Mouse (Mus musculus) T-cell, adult 66 days (primary cell): ENCODE measurements around the gene H2al1h. TPM values are rescaled to one million over a fixed set of nuclear protein-coding genes. Genes with fewer than 3 reads are reported as not detected.

Experiments
- total RNA-seq, 2 experiments: library from RNA; stranded (reverse); gene quantifications; 3 replicates in 1 of 2; 4 replicates in 1 of 2; pipeline ENCODE4 v1.2.4; 2023

H2al1h gene
- not detected for total RNA-seq

DNA sequence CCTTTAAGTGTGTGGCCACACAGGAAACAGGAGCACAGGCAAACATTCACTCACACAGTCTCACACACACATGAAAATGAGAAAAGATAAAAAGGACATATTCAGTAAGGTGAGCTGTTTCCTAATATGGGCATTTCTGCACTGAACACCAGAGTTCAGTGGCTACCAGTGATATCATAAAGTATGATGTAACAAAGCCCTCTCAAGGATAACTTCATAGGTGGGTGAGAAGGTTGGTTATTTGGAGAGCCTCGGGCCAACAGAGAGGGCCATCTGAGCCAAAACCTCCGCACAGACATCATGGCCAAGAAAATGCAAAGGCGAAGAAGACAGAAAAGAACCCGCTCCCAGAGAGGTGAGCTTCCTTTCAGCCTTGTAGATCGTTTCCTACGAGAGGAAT is at the start of gene H2al1h:
Gene H2al1h, plus strand, starts transcription at position 301 of the 400 bp plus-strand sequence.

DNA sequence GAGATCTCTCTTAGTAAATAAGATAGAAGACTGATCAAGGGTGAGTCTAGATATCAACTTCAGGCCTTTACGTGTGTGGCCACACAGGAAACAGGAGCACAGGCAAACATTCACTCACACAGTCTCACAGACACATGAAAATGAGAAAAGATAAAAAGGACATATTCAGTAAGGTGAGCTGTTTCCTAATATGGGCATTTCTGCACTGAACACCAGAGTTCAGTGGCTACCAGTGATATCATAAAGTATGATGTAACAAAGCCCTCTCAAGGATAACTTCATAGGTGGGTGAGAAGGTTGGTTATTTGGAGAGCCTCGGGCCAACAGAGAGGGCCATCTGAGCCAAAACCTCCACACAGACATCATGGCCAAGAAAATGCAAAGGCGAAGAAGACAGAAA is 22.3 kb upstream of the H2al1h start, which contains the start of gene H2al1a:
Gene H2al1a, plus strand, starts transcription at position 301 of the 400 bp plus-strand sequence.

DNA sequence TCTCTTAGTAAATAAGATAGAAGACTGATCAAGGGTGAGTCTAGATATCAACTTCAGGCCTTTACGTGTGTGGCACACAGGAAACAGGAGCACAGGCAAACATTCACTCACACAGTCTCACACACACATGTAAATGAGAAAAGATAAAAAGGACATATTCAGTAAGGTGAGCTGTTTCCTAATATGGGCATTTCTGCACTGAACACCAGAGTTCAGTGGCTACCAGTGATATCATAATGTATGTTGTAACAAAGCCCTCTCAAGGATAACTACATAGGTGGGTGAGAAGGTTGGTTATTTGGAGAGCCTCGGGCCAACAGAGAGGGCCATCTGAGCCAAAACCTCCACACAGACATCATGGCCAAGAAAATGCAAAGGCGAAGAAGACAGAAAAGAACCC is 19.2 kb upstream of the H2al1h start, which contains the start of gene H2al1b:
Gene H2al1b, plus strand, starts transcription at position 301 of the 400 bp plus-strand sequence.

DNA sequence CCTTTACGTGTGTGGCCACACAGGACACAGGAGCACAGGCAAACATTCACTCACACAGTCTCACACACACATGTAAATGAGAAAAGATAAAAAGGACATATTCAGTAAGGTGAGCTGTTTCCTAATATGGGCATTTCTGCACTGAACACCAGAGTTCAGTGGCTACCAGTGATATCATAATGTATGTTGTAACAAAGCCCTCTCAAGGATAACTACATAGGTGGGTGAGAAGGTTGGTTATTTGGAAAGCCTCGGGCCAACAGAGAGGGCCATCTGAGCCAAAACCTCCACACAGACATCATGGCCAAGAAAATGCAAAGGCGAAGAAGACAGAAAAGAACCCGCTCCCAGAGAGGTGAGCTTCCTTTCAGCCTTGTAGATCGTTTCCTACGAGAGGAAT is 15.9 kb upstream of the H2al1h start, which contains the start of gene H2al1c:
Gene H2al1c, plus strand, starts transcription at position 301 of the 400 bp plus-strand sequence.

DNA sequence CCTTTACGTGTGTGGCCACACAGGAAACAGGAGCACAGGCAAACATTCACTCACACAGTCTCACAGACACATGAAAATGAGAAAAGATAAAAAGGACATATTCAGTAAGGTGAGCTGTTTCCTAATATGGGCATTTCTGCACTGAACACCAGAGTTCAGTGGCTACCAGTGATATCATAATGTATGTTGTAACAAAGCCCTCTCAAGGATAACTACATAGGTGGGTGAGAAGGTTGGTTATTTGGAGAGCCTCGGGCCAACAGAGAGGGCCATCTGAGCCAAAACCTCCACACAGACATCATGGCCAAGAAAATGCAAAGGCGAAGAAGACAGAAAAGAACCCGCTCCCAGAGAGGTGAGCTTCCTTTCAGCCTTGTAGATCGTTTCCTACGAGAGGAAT is 12.8 kb upstream of the H2al1h start, which contains the start of gene H2al1d:
Gene H2al1d, plus strand, starts transcription at position 301 of the 400 bp plus-strand sequence.

DNA sequence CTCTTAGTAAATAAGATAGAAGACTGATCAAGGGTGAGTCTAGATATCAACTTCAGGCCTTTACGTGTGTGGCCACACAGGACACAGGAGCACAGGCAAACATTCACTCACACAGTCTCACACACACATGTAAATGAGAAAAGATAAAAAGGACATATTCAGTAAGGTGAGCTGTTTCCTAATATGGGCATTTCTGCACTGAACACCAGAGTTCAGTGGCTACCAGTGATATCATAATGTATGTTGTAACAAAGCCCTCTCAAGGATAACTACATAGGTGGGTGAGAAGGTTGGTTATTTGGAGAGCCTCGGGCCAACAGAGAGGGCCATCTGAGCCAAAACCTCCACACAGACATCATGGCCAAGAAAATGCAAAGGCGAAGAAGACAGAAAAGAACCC is 9.7 kb upstream of the H2al1h start, which contains the start of gene H2al1e:
Gene H2al1e, plus strand, starts transcription at position 301 of the 400 bp plus-strand sequence.

DNA sequence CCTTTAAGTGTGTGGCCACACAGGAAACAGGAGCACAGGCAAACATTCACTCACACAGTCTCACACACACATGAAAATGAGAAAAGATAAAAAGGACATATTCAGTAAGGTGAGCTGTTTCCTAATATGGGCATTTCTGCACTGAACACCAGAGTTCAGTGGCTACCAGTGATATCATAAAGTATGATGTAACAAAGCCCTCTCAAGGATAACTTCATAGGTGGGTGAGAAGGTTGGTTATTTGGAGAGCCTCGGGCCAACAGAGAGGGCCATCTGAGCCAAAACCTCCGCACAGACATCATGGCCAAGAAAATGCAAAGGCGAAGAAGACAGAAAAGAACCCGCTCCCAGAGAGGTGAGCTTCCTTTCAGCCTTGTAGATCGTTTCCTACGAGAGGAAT is 6.4 kb upstream of the H2al1h start, which contains the start of gene H2al1f:
Gene H2al1f, plus strand, starts transcription at position 301 of the 400 bp plus-strand sequence.

DNA sequence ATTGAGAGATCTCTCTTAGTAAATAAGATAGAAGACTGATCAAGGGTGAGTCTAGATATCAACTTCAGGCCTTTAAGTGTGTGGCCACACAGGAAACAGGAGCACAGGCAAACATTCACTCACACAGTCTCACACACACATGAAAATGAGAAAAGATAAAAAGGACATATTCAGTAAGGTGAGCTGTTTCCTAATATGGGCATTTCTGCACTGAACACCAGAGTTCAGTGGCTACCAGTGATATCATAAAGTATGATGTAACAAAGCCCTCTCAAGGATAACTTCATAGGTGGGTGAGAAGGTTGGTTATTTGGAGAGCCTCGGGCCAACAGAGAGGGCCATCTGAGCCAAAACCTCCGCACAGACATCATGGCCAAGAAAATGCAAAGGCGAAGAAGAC is 3.3 kb upstream of the H2al1h start, which contains the start of gene H2al1g:
Gene H2al1g, plus strand, starts transcription at position 301 of the 400 bp plus-strand sequence.

DNA sequence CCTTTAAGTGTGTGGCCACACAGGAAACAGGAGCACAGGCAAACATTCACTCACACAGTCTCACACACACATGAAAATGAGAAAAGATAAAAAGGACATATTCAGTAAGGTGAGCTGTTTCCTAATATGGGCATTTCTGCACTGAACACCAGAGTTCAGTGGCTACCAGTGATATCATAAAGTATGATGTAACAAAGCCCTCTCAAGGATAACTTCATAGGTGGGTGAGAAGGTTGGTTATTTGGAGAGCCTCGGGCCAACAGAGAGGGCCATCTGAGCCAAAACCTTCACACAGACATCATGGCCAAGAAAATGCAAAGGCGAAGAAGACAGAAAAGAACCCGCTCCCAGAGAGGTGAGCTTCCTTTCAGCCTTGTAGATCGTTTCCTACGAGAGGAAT is 3.1 kb downstream of the H2al1h start, which contains the start of gene H2al1i:
Gene H2al1i, plus strand, starts transcription at position 301 of the 400 bp plus-strand sequence.

DNA sequence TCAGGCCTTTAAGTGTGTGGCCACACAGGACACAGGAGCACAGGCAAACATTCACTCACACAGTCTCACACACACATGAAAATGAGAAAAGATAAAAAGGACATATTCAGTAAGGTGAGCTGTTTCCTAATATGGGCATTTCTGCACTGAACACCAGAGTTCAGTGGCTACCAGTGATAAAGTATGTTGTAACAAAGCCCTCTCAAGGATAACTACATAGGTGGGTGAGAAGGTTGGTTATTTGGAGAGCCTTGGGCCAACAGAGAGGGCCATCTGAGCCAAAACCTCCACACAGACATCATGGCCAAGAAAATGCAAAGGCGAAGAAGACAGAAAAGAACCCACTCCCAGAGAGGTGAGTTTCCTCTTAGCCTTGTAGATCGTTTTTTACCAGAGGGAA is 6.2 kb downstream of the H2al1h start, which contains the start of gene H2al1j:
Gene H2al1j, plus strand, starts transcription at position 301 of the 400 bp plus-strand sequence.

Other genes with a start within 250 kb of the H2al1h start
- gene H2al1a, start 22.2 kb upstream of the H2al1h start, total RNA-seq = not detected
- gene H2al1b, start 19.1 kb upstream of the H2al1h start, total RNA-seq = not detected
- not detected for gene H2al1c, start 15.8 kb upstream of the H2al1h start, total RNA-seq
- not detected for gene H2al1d, start 12.7 kb upstream of the H2al1h start, total RNA-seq
- gene H2al1e, start 9.6 kb upstream of the H2al1h start, total RNA-seq = not detected
- gene H2al1f, start 6.3 kb upstream of the H2al1h start, total RNA-seq = not detected
- not detected for gene H2al1g, start 3.2 kb upstream of the H2al1h start, total RNA-seq
- gene H2al1i, start 3.2 kb downstream of the H2al1h start, total RNA-seq = not detected
- gene H2al1j, start 6.3 kb downstream of the H2al1h start, total RNA-seq = not detected